Mouse (Mus musculus) small intestine, adult 2 months (tissue): Measurements from ENCODE around the gene Trim39.

ENCODE experiments used
- CTCF ChIP-seq: fragments of 200-500 bp; IDR thresholded peaks from 2 replicates; pipeline ENCODE4 v1.5.1; 2012; ENCODE audit warnings: low read depth, mild to moderate bottlenecking, control low read depth, inconsistent platforms, low read length, moderate library complexity, mixed read lengths; ENCODE audit not compliant: insufficient replicate concordance, insufficient read length; ENCODE audit errors: extremely low read depth
- POLR2A ChIP-seq: fragments of 200-500 bp; IDR thresholded peaks from 2 replicates; pipeline ENCODE4 v1.6.1; 2012; ENCODE audit warnings: low read depth, mild to moderate bottlenecking, control low read depth, inconsistent platforms, low read length, moderate library complexity

DNA sequence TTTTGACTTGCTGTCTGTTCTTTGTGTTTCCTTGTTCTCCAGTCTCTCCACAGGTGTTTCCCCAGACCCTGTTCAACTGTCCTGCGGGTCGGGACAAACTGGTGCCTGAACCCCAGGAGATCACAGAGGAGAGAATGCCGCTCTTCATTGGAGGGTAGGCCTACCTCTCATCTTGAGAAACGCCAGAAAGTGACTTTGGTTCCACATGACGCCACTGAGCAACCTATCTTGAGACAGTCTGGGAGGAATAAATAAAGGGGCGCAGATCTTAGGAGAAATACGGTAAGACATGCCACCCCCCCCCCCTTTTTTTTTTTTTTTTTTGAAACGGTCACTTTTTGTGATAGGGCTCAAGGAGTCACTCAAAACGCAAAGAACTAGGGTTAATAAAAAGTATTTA lies 42.5 kb upstream of the Trim39 start:
- TF ChIP-seq CTCF (no peak), POLR2A (no peak)
